Comparison of ENCODE assay signal across 23 mouse cellular contexts in the genomic region with DNA sequence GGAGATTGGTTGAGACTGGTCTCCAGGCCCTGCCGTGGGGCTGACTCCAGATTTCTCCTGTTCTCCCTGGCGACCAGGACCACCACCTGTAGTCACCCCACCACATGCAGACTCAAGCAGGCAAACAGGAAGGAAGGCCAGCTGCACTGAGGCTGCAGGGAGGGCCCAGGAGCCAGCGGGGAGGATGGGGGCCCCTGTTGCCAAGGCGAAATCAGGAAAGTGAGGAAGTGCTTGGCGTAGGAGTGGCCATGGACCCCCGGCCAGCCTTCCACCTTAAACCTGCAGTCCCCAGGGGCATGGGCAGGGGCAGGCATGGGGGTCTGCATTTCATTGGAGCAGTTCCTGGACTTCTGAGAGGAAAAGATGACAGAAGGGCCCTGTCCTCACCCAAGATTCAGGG. TPM values are rescaled to one million over a fixed set of nuclear protein-coding genes. Genes with fewer than 3 reads are reported as not detected.
A peak's percentile ranks its signal among the peaks of the same experiment; 100 is the strongest.
DNase-seq lines count a peak whose midpoint lies in the region; ATAC-seq and TF ChIP-seq lines count a peak whose summit lies in the region.
"Had no signal": no experiment of that assay in that cellular context is flagged by ENCODE, and none has a peak within 500 bp of the region (broad histone marks: within the 10 kb centered on the region; RNA-seq: fewer than 3 reads in every experiment).

No protein-coding gene starts in this region.

- no peak for TF ChIP-seq EP300 in liver, postnatal 0 days (IDR thresholded peaks at IDR 0.05; ENCODE audit: low read depth)

- TF ChIP-seq CTCF in liver, postnatal 0 days (IDR thresholded peaks at IDR 0.05; ENCODE audit: low read depth): no peak

- H3K4me3 ChIP-seq in hindbrain, embryonic 10.5 days: no peak overlapping the region; the same call in 1 of the 2 replicates
- H3K4me3 ChIP-seq in hindbrain, embryonic 12.5 days: no peak overlapping the region
- no peak overlapping the region for H3K4me3 ChIP-seq in liver, embryonic 15.5 days (replicated peaks)
- no peak overlapping the region for H3K4me3 ChIP-seq in liver, postnatal 0 days (ENCODE audit: low read depth, low read length)
- H3K4me3 ChIP-seq: midbrain, embryonic 12.5 days had no signal

- peaks cover 53% of the 10 kb centered on the region for H3K4me1 ChIP-seq in hindbrain, embryonic 10.5 days (replicated peaks)
- H3K4me1 ChIP-seq in hindbrain, embryonic 12.5 days: peaks cover 30% of the 10 kb centered on the region
- H3K4me1 ChIP-seq in liver, embryonic 15.5 days (replicated peaks): peaks cover 67% of the 10 kb centered on the region
- peaks cover 20% of the 10 kb centered on the region for H3K4me1 ChIP-seq in liver, postnatal 0 days (ENCODE audit: insufficient read depth)

- DNase-seq in hindbrain, embryonic 10.5 days (ENCODE audit: low spot score): no peak
- no peak for DNase-seq in liver, postnatal 0 days
- DNase-seq in thymus, postnatal 0 days (ENCODE audit: low spot score): peak; percentile 56
- DNase-seq in urinary bladder, postnatal 36 days (ENCODE audit: low spot score in 2 of 2): no peak
- DNase-seq in lung, postnatal 10 days: no peak
- DNase-seq: B cell, adult 2 months; cerebellum, adult 11 months; forebrain, postnatal 0 days; gastrocnemius, postnatal 25 days; kidney, adult 18-20 months; lung, adult 2 months; right cerebral cortex, postnatal 14 days had no signal

- H3K4me2 ChIP-seq in hindbrain, embryonic 12.5 days (replicated peaks): no peak overlapping the region
- no peak overlapping the region for H3K4me2 ChIP-seq in liver, embryonic 15.5 days
- no peak overlapping the region for H3K4me2 ChIP-seq in liver, postnatal 0 days (ENCODE audit: low read depth, low read length)
- H3K4me2 ChIP-seq: midbrain, embryonic 12.5 days had no signal

- peaks cover 74% of the 10 kb centered on the region for H3K36me3 ChIP-seq in hindbrain, embryonic 10.5 days
- H3K36me3 ChIP-seq in hindbrain, embryonic 12.5 days: peaks cover 68% of the 10 kb centered on the region
- H3K36me3 ChIP-seq in liver, embryonic 15.5 days (replicated peaks): peaks cover 66% of the 10 kb centered on the region
- H3K36me3 ChIP-seq in liver, postnatal 0 days (replicated peaks; ENCODE audit: insufficient read depth, low read length): peaks cover 67% of the 10 kb centered on the region

- H3K9me3 ChIP-seq in hindbrain, embryonic 10.5 days: no peaks in the 10 kb centered on the region
- H3K9me3 ChIP-seq in hindbrain, embryonic 12.5 days (replicated peaks): no peaks in the 10 kb centered on the region
- H3K9me3 ChIP-seq in liver, embryonic 15.5 days (replicated peaks): no peaks in the 10 kb centered on the region
- no peaks in the 10 kb centered on the region for H3K9me3 ChIP-seq in liver, postnatal 0 days (ENCODE audit: low read length)
- H3K9me3 ChIP-seq: G1E; midbrain, embryonic 12.5 days had no signal

- H3K27me3 ChIP-seq in hindbrain, embryonic 10.5 days (ENCODE audit: insufficient read depth, poor library complexity, severe bottlenecking): peaks cover 26% of the 10 kb centered on the region
- H3K27me3 ChIP-seq in hindbrain, embryonic 12.5 days: peaks cover 20% of the 10 kb centered on the region
- peaks cover 21% of the 10 kb centered on the region for H3K27me3 ChIP-seq in liver, embryonic 15.5 days
- H3K27me3 ChIP-seq in liver, postnatal 0 days (ENCODE audit: insufficient read depth, low read length): peaks cover 11% of the 10 kb centered on the region
- H3K27me3 ChIP-seq: CH12.LX, Patski had no signal

- H3K9ac ChIP-seq in hindbrain, embryonic 12.5 days: no peak overlapping the region
- no peak overlapping the region for H3K9ac ChIP-seq in liver, embryonic 15.5 days
- H3K9ac ChIP-seq in liver, postnatal 0 days (replicated peaks): no peak overlapping the region
- H3K9ac ChIP-seq: forebrain, postnatal 0 days; midbrain, embryonic 12.5 days had no signal

- WGBS in hindbrain, embryonic 10.5 days: 82% methylated on average over 6 of the region's 6 CpGs
- WGBS in hindbrain, embryonic 12.5 days: 78% methylated on average over 6 of the region's 6 CpGs
- 46% methylated on average over 6 of the region's 6 CpGs for WGBS in liver, embryonic 15.5 days (ENCODE audit: insufficient replicate concordance)
- WGBS in liver, postnatal 0 days (ENCODE audit: insufficient replicate concordance): 41% methylated on average over 6 of the region's 6 CpGs

- H3K27ac ChIP-seq in hindbrain, embryonic 10.5 days: peak overlapping the region; percentile 72; the same call in 1 of the 2 replicates
- no peak overlapping the region for H3K27ac ChIP-seq in hindbrain, embryonic 12.5 days
- 0 out of 2 replicates have a peak overlapping the region, but pooled peaks have one; percentile 10 for H3K27ac ChIP-seq in liver, embryonic 15.5 days (replicated peaks)
- no peak overlapping the region for H3K27ac ChIP-seq in liver, postnatal 0 days (ENCODE audit: low read depth)
- H3K27ac ChIP-seq: kidney, postnatal 0 days; midbrain, embryonic 12.5 days; stomach, postnatal 0 days had no signal

- ATAC-seq in hindbrain, embryonic 12.5 days (ENCODE audit: low FRiP score): no peak
- no peak for ATAC-seq in liver, embryonic 15.5 days (ENCODE audit: insufficient read depth)
- ATAC-seq in liver, postnatal 0 days: no peak
- ATAC-seq: inflammation-experienced regulatory T-cells, adult 6 months; Patski had no signal

RNA-seq across cellular contexts. Expression of a gene that starts 3.3 kb away (rescaled TPM):
- polyA plus RNA-seq in hindbrain, embryonic 10.5 days (2016; fragmentation: Nextera tagmentation; extraction: Ambion mirVana): 0.86 and 1.4 TPM in 2 replicates
- 2.2 and 2.8 TPM in 2 replicates for polyA plus RNA-seq in hindbrain, embryonic 12.5 days (2016; fragmentation: Nextera tagmentation; extraction: Ambion mirVana)
- polyA plus RNA-seq in liver, embryonic 15.5 days (2015; fragmentation: Nextera tagmentation; extraction: Ambion mirVana): 5.4 and 6.2 TPM in 2 replicates
- polyA plus RNA-seq in liver, postnatal 0 days (2015; fragmentation: Nextera tagmentation; extraction: Ambion mirVana): 1.7 and 2.0 TPM in 2 replicates
- 0.49 and 0.56 TPM in 2 replicates for polyA plus RNA-seq in thymus, postnatal 0 days (2015; fragmentation: Nextera tagmentation; extraction: Ambion mirVana)
- polyA plus RNA-seq: G1E; inflammation-experienced regulatory T-cells, adult 6 months had no signal

RNA-seq across cellular contexts. Expression of a gene that starts 11.4 kb away (rescaled TPM):
- polyA plus RNA-seq in hindbrain, embryonic 10.5 days (2016; fragmentation: Nextera tagmentation; extraction: Ambion mirVana): 0.12 TPM in 1 of 2 replicates, not detected in the other
- not detected in 2 replicates for polyA plus RNA-seq in hindbrain, embryonic 12.5 days (2016; fragmentation: Nextera tagmentation; extraction: Ambion mirVana)
- polyA plus RNA-seq in liver, embryonic 15.5 days (2015; fragmentation: Nextera tagmentation; extraction: Ambion mirVana): 0.28 and 0.71 TPM in 2 replicates
- 0.43 and 0.62 TPM in 2 replicates for polyA plus RNA-seq in liver, postnatal 0 days (2015; fragmentation: Nextera tagmentation; extraction: Ambion mirVana)
- polyA plus RNA-seq in thymus, postnatal 0 days (2015; fragmentation: Nextera tagmentation; extraction: Ambion mirVana): 2.6 TPM in 2 replicates
- polyA plus RNA-seq: forebrain, postnatal 0 days; G1E; inflammation-experienced regulatory T-cells, adult 6 months; midbrain, embryonic 12.5 days had no signal

RNA-seq across cellular contexts. Expression of a gene that starts 17.4 kb away (rescaled TPM):
- polyA plus RNA-seq in hindbrain, embryonic 10.5 days (2016; fragmentation: Nextera tagmentation; extraction: Ambion mirVana): not detected in 2 replicates
- polyA plus RNA-seq in hindbrain, embryonic 12.5 days (2016; fragmentation: Nextera tagmentation; extraction: Ambion mirVana): not detected in 2 replicates
- 0.28 TPM in 1 of 2 replicates, not detected in the other for polyA plus RNA-seq in liver, embryonic 15.5 days (2015; fragmentation: Nextera tagmentation; extraction: Ambion mirVana)
- polyA plus RNA-seq in liver, postnatal 0 days (2015; fragmentation: Nextera tagmentation; extraction: Ambion mirVana): not detected in 2 replicates
- 0.83 and 1.1 TPM in 2 replicates for polyA plus RNA-seq in thymus, postnatal 0 days (2015; fragmentation: Nextera tagmentation; extraction: Ambion mirVana)
- polyA plus RNA-seq: forebrain, postnatal 0 days; G1E; heart, embryonic 16.5 days; hindbrain, embryonic 11.5 days; inflammation-experienced regulatory T-cells, adult 6 months; midbrain, embryonic 12.5 days; Patski had no signal

RNA-seq across cellular contexts. Expression of a gene that starts 23.2 kb away (rescaled TPM):
- not detected in 2 replicates for polyA plus RNA-seq in hindbrain, embryonic 10.5 days (2016; fragmentation: Nextera tagmentation; extraction: Ambion mirVana)
- not detected in 2 replicates for polyA plus RNA-seq in hindbrain, embryonic 12.5 days (2016; fragmentation: Nextera tagmentation; extraction: Ambion mirVana)
- not detected in 2 replicates for polyA plus RNA-seq in liver, embryonic 15.5 days (2015; fragmentation: Nextera tagmentation; extraction: Ambion mirVana)
- not detected in 2 replicates for polyA plus RNA-seq in liver, postnatal 0 days (2015; fragmentation: Nextera tagmentation; extraction: Ambion mirVana)
- 0.80 and 1.2 TPM in 2 replicates for polyA plus RNA-seq in thymus, postnatal 0 days (2015; fragmentation: Nextera tagmentation; extraction: Ambion mirVana)
- polyA plus RNA-seq: forebrain, postnatal 0 days; G1E; heart, embryonic 16.5 days; hindbrain, embryonic 11.5 days; inflammation-experienced regulatory T-cells, adult 6 months; kidney, postnatal 0 days; lung, adult 2 months; midbrain, embryonic 12.5 days had no signal

RNA-seq across cellular contexts. Expression of a gene that starts 25.0 kb away (rescaled TPM):
- 84.1 and 87.8 TPM in 2 replicates for polyA plus RNA-seq in hindbrain, embryonic 10.5 days (2016; fragmentation: Nextera tagmentation; extraction: Ambion mirVana)
- polyA plus RNA-seq in hindbrain, embryonic 12.5 days (2016; fragmentation: Nextera tagmentation; extraction: Ambion mirVana): 83.3 and 83.8 TPM in 2 replicates
- polyA plus RNA-seq in liver, embryonic 15.5 days (2015; fragmentation: Nextera tagmentation; extraction: Ambion mirVana): 31.8 and 38.3 TPM in 2 replicates
- 9.9 and 11.8 TPM in 2 replicates for polyA plus RNA-seq in liver, postnatal 0 days (2015; fragmentation: Nextera tagmentation; extraction: Ambion mirVana)
- polyA plus RNA-seq in thymus, postnatal 0 days (2015; fragmentation: Nextera tagmentation; extraction: Ambion mirVana): 30.0 and 35.4 TPM in 2 replicates

Comparison
In these comparisons a context has a peak if more than half of its experiments do, and no peak if none do; other contexts are left out.
1. H3K27ac ChIP-seq: peak in hindbrain, embryonic 10.5 days (single experiment) and liver, embryonic 15.5 days (single experiment); none in hindbrain, embryonic 12.5 days (single experiment) and liver, postnatal 0 days (single experiment).